Mouse (Mus musculus) olfactory bulb, adult 2 months (tissue): ENCODE measurements around the gene Arid1b.

ENCODE experiments used
- CTCF ChIP-seq: fragments of 200-500 bp; IDR thresholded peaks from 2 replicates; pipeline ENCODE4 v1.5.1; 2012; ENCODE audit warnings: low read depth, mild to moderate bottlenecking, low read length, moderate library complexity; ENCODE audit not compliant: insufficient read depth
- POLR2A ChIP-seq: fragments of 200-500 bp; IDR thresholded peaks from 2 replicates; pipeline ENCODE4 v1.6.1; 2012; ENCODE audit warnings: mild to moderate bottlenecking, low read depth, low read length, moderate library complexity; ENCODE audit not compliant: insufficient read depth

DNA sequence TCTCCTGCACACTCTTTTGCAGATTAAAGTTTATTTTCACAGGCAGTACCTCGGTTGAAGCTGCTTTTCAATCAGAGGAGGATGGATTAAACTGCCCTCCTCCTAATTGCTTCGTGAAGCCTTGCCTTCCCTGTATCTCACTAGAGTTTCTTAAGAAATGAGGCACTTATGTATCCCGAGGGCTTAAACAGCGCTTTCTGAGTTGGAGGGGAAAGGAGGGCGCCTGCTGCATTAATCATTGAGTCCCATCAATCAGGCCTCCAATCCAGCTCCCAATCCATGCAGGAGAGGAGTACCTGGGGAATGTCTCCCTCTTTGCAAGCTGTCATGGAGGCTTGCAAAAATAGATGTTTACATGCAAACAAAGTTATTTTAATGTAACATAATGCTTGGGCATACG, 21.9 kb upstream of the Arid1b start:
- TF ChIP-seq CTCF = no peak
- no peak for TF ChIP-seq POLR2A
